Mouse (Mus musculus): ENCODE results near the gene Mctp1. TPM values are rescaled to one million over a fixed set of nuclear protein-coding genes. Genes with fewer than 3 reads are reported as not detected.

Mctp1 gene
- polyA plus RNA-seq, 1 experiment = 0.44 TPM

GRCm38 (mm10) chr13:76597005-76597404 is 212.7 kb downstream of the Mctp1 start:
- H3K4me3 ChIP-seq (ENCODE audit: control insufficient read depth, low read depth, low read length) = no peak overlapping the region
- no peaks in the 10 kb centered on the region for H3K4me1 ChIP-seq (ENCODE audit: control insufficient read depth, insufficient read depth, low read length)
- no peak for TF ChIP-seq CTCF (IDR thresholded peaks at IDR 0.05; ENCODE audit: control insufficient read depth, insufficient read depth, insufficient replicate concordance, low read depth, low read length)
- no peak for TF ChIP-seq POLR2A (IDR thresholded peaks at IDR 0.05; ENCODE audit: control insufficient read depth, low read depth, low read length)
- H3K36me3 ChIP-seq (ENCODE audit: control insufficient read depth, insufficient read depth, low read length) = no peaks in the 10 kb centered on the region
- no peaks in the 10 kb centered on the region for H3K27me3 ChIP-seq (ENCODE audit: control insufficient read depth, insufficient read depth, low read length)
- H3K27ac ChIP-seq (ENCODE audit: control insufficient read depth, insufficient read depth, low read depth, low read length) = no peak overlapping the region

DNA sequence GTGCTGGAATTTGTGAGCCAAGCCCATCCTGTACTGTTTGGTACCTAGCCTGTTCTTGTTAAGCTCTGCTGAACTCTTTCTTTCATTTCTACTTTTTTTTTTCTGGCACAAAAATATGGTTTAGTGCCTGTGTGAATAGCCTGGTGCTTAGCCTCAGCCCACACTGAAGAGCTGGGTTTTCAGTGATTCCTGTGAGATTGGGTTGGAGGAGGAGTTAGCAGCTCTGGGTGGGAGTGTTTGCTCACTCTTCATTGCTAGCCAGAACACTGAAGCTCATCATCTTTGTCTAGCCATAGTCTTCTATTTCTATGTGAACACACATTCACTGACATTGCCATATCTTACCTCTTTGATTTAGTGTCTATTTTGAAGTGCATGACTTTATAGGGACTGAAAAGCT is 225.1 kb downstream of the Mctp1 start:
- H3K4me3 ChIP-seq (ENCODE audit: control insufficient read depth, low read depth, low read length) = no peak overlapping the region
- TF ChIP-seq CTCF (IDR thresholded peaks at IDR 0.05; ENCODE audit: control insufficient read depth, insufficient read depth, insufficient replicate concordance, low read depth, low read length) = no peak
- H3K27ac ChIP-seq (ENCODE audit: control insufficient read depth, insufficient read depth, low read depth, low read length) = no peak overlapping the region
- H3K36me3 ChIP-seq (ENCODE audit: control insufficient read depth, insufficient read depth, low read length) = no peaks in the 10 kb centered on the region
- no peaks in the 10 kb centered on the region for H3K27me3 ChIP-seq (ENCODE audit: control insufficient read depth, insufficient read depth, low read length)
- H3K4me1 ChIP-seq (ENCODE audit: control insufficient read depth, insufficient read depth, low read length) = no peaks in the 10 kb centered on the region

- TF ChIP-seq CTCF (IDR thresholded peaks at IDR 0.05; ENCODE audit: control insufficient read depth, insufficient read depth, insufficient replicate concordance, low read depth, low read length) (no peak), POLR2A (IDR thresholded peaks at IDR 0.05; ENCODE audit: control insufficient read depth, low read depth, low read length) (no peak)
- Histone ChIP-seq H3K36me3 (ENCODE audit: control insufficient read depth, insufficient read depth, low read length) (no peaks in the 10 kb centered on the region), H3K4me3 (ENCODE audit: control insufficient read depth, low read depth, low read length) (no peak overlapping the region)
Measured at GRCm38 (mm10) chr13:76611499-76611898, 227.2 kb downstream of the Mctp1 start.

DNA sequence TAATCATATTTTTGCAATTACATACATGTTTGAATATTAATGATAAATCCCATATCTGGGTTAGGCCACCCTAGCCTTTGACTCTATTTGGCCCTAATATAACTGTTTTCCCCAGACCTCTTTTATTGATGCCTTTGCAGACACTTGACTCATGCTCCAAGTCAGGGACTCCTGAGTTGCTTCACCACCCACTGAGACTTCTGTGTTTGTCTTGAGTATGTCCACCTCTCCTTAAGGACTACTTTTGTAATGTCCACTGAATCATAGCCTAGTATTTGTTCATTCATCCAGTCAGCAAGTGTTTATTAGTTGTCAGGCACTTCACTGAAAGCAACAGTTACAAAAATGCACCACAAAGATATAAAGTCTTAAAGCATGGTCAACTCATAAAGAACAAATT is 235.8 kb downstream of the Mctp1 start:
- no peaks in the 10 kb centered on the region for H3K27me3 ChIP-seq (ENCODE audit: control insufficient read depth, insufficient read depth, low read length)
- no peaks in the 10 kb centered on the region for H3K4me1 ChIP-seq (ENCODE audit: control insufficient read depth, insufficient read depth, low read length)
- TF ChIP-seq CTCF (IDR thresholded peaks at IDR 0.05; ENCODE audit: control insufficient read depth, insufficient read depth, insufficient replicate concordance, low read depth, low read length) = no peak
- no peak for TF ChIP-seq POLR2A (IDR thresholded peaks at IDR 0.05; ENCODE audit: control insufficient read depth, low read depth, low read length)
- H3K27ac ChIP-seq (ENCODE audit: control insufficient read depth, insufficient read depth, low read depth, low read length) = no peak overlapping the region
- H3K4me3 ChIP-seq (ENCODE audit: control insufficient read depth, low read depth, low read length) = no peak overlapping the region
- H3K36me3 ChIP-seq (ENCODE audit: control insufficient read depth, insufficient read depth, low read length) = no peaks in the 10 kb centered on the region

More at GRCm38 (mm10) chr13:76611499-76611898, 227.2 kb downstream of the Mctp1 start:
- Histone ChIP-seq H3K4me1 (ENCODE audit: control insufficient read depth, insufficient read depth, low read length) (no peaks in the 10 kb centered on the region), H3K27ac (ENCODE audit: control insufficient read depth, insufficient read depth, low read depth, low read length) (no peak overlapping the region), H3K27me3 (ENCODE audit: control insufficient read depth, insufficient read depth, low read length) (no peaks in the 10 kb centered on the region)

DNA sequence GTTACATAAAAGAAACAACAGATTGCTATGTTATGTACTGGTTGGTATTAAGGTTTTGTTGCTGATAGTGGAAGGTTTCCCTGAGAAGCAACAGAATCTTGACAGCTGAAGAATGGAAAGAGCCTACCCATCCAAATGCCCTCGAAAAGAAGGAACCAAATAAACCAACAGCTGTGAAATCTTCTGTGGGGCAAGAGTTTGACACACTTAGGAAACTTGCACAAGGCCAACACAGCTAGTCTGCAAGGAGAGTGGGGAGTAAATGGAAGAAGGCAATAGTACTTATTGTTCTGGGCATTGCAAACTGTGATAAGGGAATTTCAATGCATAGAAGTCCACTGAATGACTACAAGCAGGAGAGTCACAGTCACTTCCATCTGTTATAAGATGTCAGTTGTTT is 236.2 kb downstream of the Mctp1 start:
- no peaks in the 10 kb centered on the region for H3K27me3 ChIP-seq (ENCODE audit: control insufficient read depth, insufficient read depth, low read length)
- TF ChIP-seq CTCF (IDR thresholded peaks at IDR 0.05; ENCODE audit: control insufficient read depth, insufficient read depth, insufficient replicate concordance, low read depth, low read length) (no peak), POLR2A (IDR thresholded peaks at IDR 0.05; ENCODE audit: control insufficient read depth, low read depth, low read length) (no peak)
- H3K27ac ChIP-seq (ENCODE audit: control insufficient read depth, insufficient read depth, low read depth, low read length) = no peak overlapping the region
- H3K4me3 ChIP-seq (ENCODE audit: control insufficient read depth, low read depth, low read length) = no peak overlapping the region
- no peaks in the 10 kb centered on the region for H3K4me1 ChIP-seq (ENCODE audit: control insufficient read depth, insufficient read depth, low read length)
- no peaks in the 10 kb centered on the region for H3K36me3 ChIP-seq (ENCODE audit: control insufficient read depth, insufficient read depth, low read length)

GRCm38 (mm10) chr13:76633707-76634106 is 249.4 kb downstream of the Mctp1 start:
- TF ChIP-seq CTCF (IDR thresholded peaks at IDR 0.05; ENCODE audit: control insufficient read depth, insufficient read depth, insufficient replicate concordance, low read depth, low read length) = no peak
- no peak for TF ChIP-seq POLR2A (IDR thresholded peaks at IDR 0.05; ENCODE audit: control insufficient read depth, low read depth, low read length)
- H3K27ac ChIP-seq (ENCODE audit: control insufficient read depth, insufficient read depth, low read depth, low read length) = no peak overlapping the region
- no peaks in the 10 kb centered on the region for H3K36me3 ChIP-seq (ENCODE audit: control insufficient read depth, insufficient read depth, low read length)
- H3K4me1 ChIP-seq (ENCODE audit: control insufficient read depth, insufficient read depth, low read length) = no peaks in the 10 kb centered on the region
- no peak overlapping the region for H3K4me3 ChIP-seq (ENCODE audit: control insufficient read depth, low read depth, low read length)
- H3K27me3 ChIP-seq (ENCODE audit: control insufficient read depth, insufficient read depth, low read length) = no peaks in the 10 kb centered on the region

- Histone ChIP-seq H3K4me3 (ENCODE audit: control insufficient read depth, low read depth, low read length) (no peak overlapping the region), H3K4me1 (ENCODE audit: control insufficient read depth, insufficient read depth, low read length) (no peaks in the 10 kb centered on the region), H3K36me3 (ENCODE audit: control insufficient read depth, insufficient read depth, low read length) (no peaks in the 10 kb centered on the region), H3K27me3 (ENCODE audit: control insufficient read depth, insufficient read depth, low read length) (no peaks in the 10 kb centered on the region), H3K27ac (ENCODE audit: control insufficient read depth, insufficient read depth, low read depth, low read length) (no peak overlapping the region)
- no peak for TF ChIP-seq POLR2A (IDR thresholded peaks at IDR 0.05; ENCODE audit: control insufficient read depth, low read depth, low read length)
- no peak for TF ChIP-seq CTCF (IDR thresholded peaks at IDR 0.05; ENCODE audit: control insufficient read depth, insufficient read depth, insufficient replicate concordance, low read depth, low read length)
Measured at GRCm38 (mm10) chr13:76638282-76638681, 253.9 kb downstream of the Mctp1 start.

DNA sequence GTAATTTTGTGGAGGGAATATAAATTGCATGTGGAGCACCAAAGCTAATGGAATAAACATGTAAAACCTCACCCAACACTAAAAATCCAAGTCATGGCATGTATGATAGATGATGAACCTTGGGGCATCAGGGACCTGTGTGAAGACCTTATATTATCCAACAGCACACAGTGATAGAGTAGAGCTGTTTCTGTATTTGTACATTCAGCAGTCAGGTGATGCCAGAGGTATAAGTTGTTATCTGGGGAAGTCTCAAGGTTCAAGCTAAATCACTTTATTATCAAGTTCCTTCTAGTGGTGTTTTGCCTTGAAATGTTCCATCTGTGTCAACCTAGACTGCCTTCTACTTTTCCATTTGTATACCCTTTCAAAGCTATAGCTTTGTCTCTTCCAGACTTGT is 275.2 kb downstream of the Mctp1 start:
- no peak overlapping the region for H3K4me3 ChIP-seq (ENCODE audit: control insufficient read depth, low read depth, low read length)
- H3K4me1 ChIP-seq (ENCODE audit: control insufficient read depth, insufficient read depth, low read length) = no peaks in the 10 kb centered on the region
- TF ChIP-seq CTCF (IDR thresholded peaks at IDR 0.05; ENCODE audit: control insufficient read depth, insufficient read depth, insufficient replicate concordance, low read depth, low read length) = no peak
- no peak for TF ChIP-seq POLR2A (IDR thresholded peaks at IDR 0.05; ENCODE audit: control insufficient read depth, low read depth, low read length)
- no peaks in the 10 kb centered on the region for H3K27me3 ChIP-seq (ENCODE audit: control insufficient read depth, insufficient read depth, low read length)
- H3K27ac ChIP-seq (ENCODE audit: control insufficient read depth, insufficient read depth, low read depth, low read length) = no peak overlapping the region
- H3K36me3 ChIP-seq (ENCODE audit: control insufficient read depth, insufficient read depth, low read length) = no peaks in the 10 kb centered on the region
